Mouse (Mus musculus) left cerebral cortex, postnatal 25 days (tissue): ENCODE data around the gene Rps27a. TPM values are rescaled to one million over a fixed set of nuclear protein-coding genes. Genes with fewer than 3 reads are reported as not detected.
"Not testable (repeated sequence)": the region's sequence is repeated elsewhere in the genome, so short reads cannot be mapped to it uniquely, and the experiment has no call there.

Experiments used
- DNase-seq, 2 experiments: peaks; one replicate each; pipeline ENCODE4 v3.0.0; 2022; ENCODE audit warnings: low spot score in 2 of 2, mixed read lengths in 1 of 2
- intact Hi-C: fragments of 180-260 bp; cut with DNase I; formaldehyde crosslinking; loops from one replicate; pipeline ENCODE4 v1.15.1; 2025
- total RNA-seq, 2 experiments: library from RNA; stranded (reverse); gene quantifications; 2 replicates each; pipeline ENCODE4 v1.2.3; 2021

Gene Rps27a
- 100 to 1,000 TPM; 433 to 461 TPM for total RNA-seq

GRCm38 (mm10) chr11:29547752-29548503 is at the start of gene Rps27a, which contains the start of gene Clhc1:
Gene Rps27a (minus strand): TSS chr11:29548109.
Gene Clhc1 (plus strand): TSS chr11:29547950.
- intact Hi-C loops, result loop anchor here (1.0 to 5.0 kb wide), 2 partner anchors 145 to 479 kb away; partner anchors contain the start of gene Eml6
- DNase-seq, result peak; percentile 93 to 96

GRCm38 (mm10) chr11:29597159-29597558 is 49.2 kb upstream of the Rps27a start:
- intact Hi-C loops, result no loop called here
- DNase-seq, result no peak

DNA sequence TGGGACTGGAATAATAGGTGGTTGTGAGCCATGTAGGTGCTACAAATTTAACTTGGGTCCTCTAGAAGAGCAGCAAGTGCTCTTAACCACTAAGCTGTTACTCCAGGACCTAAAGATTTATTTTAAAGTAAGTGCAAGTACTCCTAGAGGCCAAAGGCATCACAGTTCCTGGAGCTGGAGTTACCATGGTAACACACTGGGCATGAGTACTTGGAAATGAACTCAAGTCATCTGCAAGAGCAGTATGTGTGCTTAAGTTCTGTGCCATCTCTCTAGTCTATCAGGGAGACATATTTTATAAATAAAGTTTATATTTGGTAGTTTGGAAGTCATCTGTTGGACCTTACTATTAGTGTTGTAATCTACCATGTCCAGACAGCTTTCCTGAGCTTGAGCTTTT is 47.3 kb upstream of the Rps27a start:
- DNase-seq, result no peak
- intact Hi-C loops, result no loop called here

DNA sequence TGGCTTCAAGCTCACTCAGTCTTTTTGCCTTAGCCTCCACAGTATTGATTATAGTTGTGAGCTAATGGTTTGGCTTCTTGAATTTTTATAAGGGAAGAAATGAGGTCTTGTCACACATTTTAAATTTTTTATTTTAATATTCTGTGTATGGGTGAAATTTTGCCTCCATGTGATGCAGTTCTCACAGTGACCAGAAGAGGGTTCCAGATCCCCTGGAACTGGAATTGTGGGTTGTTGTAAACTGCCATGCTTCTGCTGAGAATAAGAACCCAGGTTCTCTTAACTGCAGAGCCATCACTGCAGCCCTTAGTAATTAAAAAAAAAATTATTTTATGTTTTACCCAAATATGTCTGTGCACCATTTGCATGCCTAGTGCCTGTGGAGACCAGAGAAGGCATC is 31.7 kb upstream of the Rps27a start:
- intact Hi-C loops, result no loop called here

DNA sequence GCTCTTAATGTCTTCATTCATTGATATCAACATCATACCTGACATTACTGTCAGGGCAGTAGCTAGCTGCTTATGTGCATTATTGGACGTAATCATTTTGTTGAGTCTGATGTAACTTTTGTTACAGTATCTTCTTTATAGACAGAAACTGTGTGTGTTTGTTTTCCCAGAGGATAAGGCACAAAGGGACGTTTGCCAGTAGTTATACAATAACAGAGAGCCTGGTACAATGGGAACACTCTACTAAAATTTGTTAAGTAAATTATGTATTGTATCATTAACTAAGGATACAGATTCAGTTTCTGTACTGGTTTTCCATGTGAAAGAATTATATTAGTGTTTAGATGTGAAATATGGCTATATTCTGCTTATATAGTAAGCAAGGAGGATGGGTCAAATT is 24.7 kb upstream of the Rps27a start:
- intact Hi-C loops, result no loop called here
- no peak for DNase-seq

More for the DNA sequence above, 31.7 kb upstream of the Rps27a start:
- DNase-seq, result no peak

GRCm38 (mm10) chr11:29571536-29571935 is 23.6 kb upstream of the Rps27a start:
- no peak for DNase-seq
- intact Hi-C loops, result no loop called here

DNA sequence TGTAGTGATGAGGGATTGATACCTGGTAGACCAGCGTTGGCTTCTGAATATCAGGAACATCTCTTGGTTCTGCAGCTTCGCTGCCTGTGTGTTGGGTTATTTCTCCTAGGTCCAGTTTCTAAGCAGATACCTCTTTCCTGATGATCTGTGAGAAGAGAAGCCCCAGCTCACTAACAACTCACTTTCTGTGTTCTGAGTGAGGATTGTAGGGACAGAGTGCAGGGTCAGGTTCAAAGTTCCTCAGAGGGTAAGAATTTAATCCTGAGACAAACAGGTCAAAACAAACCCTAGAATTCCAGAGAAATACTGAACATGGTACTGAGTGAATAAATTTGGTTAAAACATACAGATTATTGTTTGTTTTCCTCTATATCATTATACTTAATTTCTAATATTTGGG is 15.5 kb upstream of the Rps27a start:
- intact Hi-C loops, result no loop called here

GRCm38 (mm10) chr11:29560990-29561389 is 13.1 kb upstream of the Rps27a start:
- no peak for DNase-seq
- intact Hi-C loops, result no loop called here

More for the DNA sequence above, 15.5 kb upstream of the Rps27a start:
- DNase-seq, result no peak

DNA sequence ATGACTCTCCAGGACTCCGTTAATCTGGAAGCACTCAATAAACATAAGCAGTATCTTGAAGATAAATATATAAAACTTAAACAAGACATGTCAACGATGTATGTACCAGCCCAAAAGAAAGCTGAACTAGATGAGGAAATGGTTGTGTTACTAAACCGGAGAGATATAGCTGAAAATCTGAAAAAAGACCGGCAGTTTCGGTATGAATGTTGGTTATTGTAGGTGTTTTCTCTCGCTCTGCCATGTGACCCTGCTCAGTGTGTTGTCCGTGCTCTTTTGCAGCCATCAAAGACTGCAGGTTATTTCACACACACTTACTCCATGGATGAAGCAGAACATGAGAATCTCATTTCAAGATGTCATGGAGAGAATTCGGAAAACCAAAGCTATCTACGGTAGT is 12.5 kb upstream of the Rps27a start:
- intact Hi-C loops, result no loop called here
- no peak for DNase-seq

- DNase-seq, result no peak
- intact Hi-C loops, result loop anchor here (5.0 kb wide), 1 partner anchor 478 kb away; the partner anchor contains the start of gene Eml6
Observed at GRCm38 (mm10) chr11:29549425-29549778, 1.5 kb upstream of the Rps27a start.

- DNase-seq, result peak in 1 of 2 experiments; percentile 7
- intact Hi-C loops, result loop anchor here (5.0 kb wide), 1 partner anchor 479 kb away; the partner anchor contains the start of gene Eml6
Observed at GRCm38 (mm10) chr11:29548504-29549424, 855 bp upstream of the Rps27a start.

DNA sequence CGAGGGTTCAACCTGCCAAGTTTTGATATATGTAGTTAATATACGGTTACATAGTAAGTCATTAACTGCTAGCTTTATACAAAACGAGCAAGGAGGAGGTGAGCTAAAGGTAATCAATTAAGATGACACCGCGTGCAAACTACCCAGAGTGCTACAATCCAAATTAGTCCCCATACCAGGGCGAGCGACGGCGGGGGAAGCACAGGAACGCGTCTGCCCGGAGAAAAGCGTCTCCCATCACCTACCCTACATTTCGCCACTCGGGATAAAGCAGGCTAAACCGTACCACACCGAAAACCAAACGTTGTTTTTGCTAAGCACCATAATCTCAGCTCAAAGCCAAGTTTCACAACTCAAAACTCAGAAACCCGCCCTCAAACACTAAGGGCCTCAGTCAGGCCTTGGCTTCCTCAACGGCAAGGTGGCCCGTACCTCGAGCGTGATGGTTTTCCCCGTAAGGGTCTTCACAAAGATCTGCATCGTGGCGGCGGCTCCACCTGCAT is 609 bp downstream of the Rps27a start:
- no peak for DNase-seq
- intact Hi-C loops, result loop anchor here (1.0 to 5.0 kb wide), 2 partner anchors 146 to 480 kb away; partner anchors contain the start of gene Eml6

GRCm38 (mm10) chr11:29546762-29547161 is 1.1 kb downstream of the Rps27a start:
- no peak for DNase-seq
- intact Hi-C loops, result loop anchor here (1.0 to 5.0 kb wide), 2 partner anchors 147 to 481 kb away; partner anchors contain the start of gene Eml6

- intact Hi-C loops, result loop anchor here (5.0 kb wide), 1 partner anchor 481 kb away; the partner anchor contains the start of gene Eml6
- DNase-seq, result not testable (repeated sequence)
Observed at GRCm38 (mm10) chr11:29546297-29546696, 1.6 kb downstream of the Rps27a start.

DNA sequence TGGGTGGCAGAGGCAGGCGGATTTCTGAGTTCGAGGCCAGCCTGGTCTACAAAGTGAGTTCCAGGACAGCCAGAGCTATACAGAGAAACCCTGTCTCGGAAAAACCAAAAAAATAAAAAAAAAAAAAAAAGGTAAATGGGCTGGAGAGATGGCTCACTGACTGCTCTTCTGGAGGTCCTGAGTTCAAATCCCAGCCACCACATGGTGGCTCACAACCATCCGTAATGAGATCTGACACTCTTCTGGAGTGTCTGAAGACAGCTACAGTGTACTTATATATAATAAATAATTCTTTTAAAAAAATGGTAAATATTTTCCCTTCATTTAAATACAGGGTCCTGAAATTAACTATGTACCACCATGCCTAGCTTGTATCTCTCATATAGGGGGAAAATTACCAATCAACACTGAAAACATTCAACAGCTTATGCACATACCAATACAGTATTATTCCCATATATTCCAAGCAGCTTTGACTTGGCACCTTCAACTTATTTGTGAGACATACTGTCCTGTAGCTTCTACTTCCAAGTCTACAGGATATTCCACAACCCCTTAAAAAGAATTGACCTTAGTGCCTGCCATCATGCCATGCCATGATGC is 2.7 kb downstream of the Rps27a start:
- not testable (repeated sequence) for DNase-seq
- intact Hi-C loops, result loop anchor here (5.0 kb wide), 1 partner anchor 482 kb away; the partner anchor contains the start of gene Eml6

GRCm38 (mm10) chr11:29544225-29544945 is 3.5 kb downstream of the Rps27a start:
- intact Hi-C loops, result no loop called here
- DNase-seq, result no peak

GRCm38 (mm10) chr11:29538201-29538600 is 9.7 kb downstream of the Rps27a start:
- no peak for DNase-seq
- intact Hi-C loops, result no loop called here

DNA sequence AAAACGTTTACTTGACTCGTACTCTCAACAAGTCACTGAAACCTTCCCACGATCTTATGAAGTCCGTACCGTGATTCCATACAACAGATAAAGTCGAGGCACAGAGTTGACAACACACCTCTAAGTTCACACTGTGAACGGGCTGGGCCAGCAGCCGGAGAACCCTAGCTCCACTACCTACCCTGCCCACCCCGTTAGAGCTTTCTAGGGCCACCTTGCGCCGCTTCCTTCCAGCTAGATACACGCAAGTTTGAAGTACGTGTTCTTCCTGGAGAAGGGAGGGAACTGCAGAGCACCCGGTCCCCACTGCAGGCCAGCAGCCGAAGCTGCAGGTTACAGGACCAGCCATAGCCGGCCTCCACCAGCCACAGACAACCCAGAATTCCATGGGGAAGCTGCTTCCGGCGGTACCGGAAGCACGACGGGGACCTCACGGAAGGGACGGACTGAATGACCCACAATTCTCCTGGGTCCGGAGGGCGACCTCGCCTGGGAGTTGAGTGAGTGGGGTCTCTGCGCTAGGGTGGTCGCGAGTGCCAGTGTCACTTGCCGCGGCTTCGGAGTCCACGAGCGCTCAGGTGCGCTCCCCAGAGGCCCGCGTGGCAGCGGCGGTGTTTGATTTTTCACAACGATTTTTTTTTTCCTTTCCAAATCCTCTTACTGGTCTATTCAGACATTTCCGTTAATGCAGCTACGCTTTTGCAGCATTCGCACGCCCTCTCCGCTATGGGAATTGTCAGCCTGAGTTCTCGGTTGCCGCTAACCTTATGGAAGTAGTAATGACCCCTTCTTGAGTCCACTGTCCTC is 21.7 kb downstream of the Rps27a start, which contains the start of gene Mtif2:
Gene Mtif2 (plus strand): TSS at position 421 of the 807 bp plus-strand sequence.
- intact Hi-C loops, result loop anchor here (5.0 kb wide), 2 partner anchors 154 to 259 kb away; partner anchors contain the start of gene Ccdc88a
- peak; percentile 85 to 87 for DNase-seq
